Mouse (Mus musculus) liver, postnatal 0 days (tissue): ENCODE results near the gene Hyls1.

ENCODE experiments used
- CTCF ChIP-seq: sonication (generic); IDR thresholded peaks from 2 replicates; pipeline ENCODE4 v1.5.1; 2016; ENCODE audit warnings: antibody characterized with exemption, low read depth
- EP300 ChIP-seq: IDR thresholded peaks from 2 replicates; pipeline ENCODE4 v1.6.1; 2016; ENCODE audit warnings: antibody characterized with exemption, low read depth, mild to moderate bottlenecking

DNA sequence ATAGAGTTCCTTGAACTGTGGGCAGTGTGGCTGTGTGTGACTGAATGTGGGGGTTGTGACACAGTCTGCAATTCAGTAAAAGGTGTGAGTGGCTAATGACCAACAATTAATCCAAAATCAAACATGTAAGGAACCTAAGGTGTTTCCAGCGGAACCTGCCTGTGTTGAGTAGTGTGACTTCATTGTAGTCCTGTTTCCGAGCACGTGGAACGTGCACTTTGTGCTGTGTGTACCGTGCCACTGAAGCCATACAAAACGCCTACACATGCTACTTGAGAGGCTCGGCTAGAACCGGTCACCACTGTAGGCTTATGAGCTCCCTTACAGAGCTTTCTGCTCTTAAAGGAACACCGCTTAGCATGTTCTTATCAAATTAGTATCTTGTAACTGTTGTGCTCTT is 21.7 kb downstream of the Hyls1 start:
- TF ChIP-seq CTCF (no peak), EP300 (no peak)
